Mouse (Mus musculus): ENCODE results near the gene Rtn3. TPM values are rescaled to one million over a fixed set of nuclear protein-coding genes. Genes with fewer than 3 reads are reported as not detected.
A peak's percentile ranks its signal among the peaks of the same experiment; 100 is the strongest.

Gene Rtn3
- polyA plus RNA-seq, 1 experiment from 2014 or later: 513 TPM

DNA sequence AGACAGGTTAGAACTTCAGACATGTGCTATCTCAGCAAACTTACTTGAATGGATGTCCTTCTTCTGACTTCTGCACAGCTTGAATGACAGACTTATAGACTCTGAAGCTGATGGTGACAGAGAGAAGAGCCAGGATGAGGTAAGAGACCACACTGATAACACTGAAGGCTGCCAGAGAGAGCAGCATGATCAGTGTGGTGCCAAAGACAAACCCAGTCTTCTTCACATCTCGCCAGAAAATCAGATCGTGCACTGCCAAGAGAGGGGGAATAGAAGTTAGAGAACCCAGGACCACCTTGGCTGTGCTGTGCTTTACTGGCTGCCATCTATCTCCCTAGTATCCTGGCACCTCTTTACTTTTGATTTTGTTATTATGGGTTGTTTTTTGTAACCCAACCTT, 48.2 kb downstream of the Rtn3 start:
- Histone ChIP-seq H3K9me3 (no peaks in the 10 kb centered on the region), H3K4me3 (no peak overlapping the region), H3K27ac (no peak overlapping the region), H3K36me3 (peaks cover 49% of the 10 kb centered on the region), H3K9ac (no peak overlapping the region), H3K4me2 (no peak overlapping the region), H3K4me1 (replicated peaks) (peaks cover 4% of the 10 kb centered on the region; the same call in 1 of the 2 replicates), H3K27me3 (no peaks in the 10 kb centered on the region)
- WGBS: 96% methylated on average over 2 of the region's 2 CpGs
- no peak for ATAC-seq (ENCODE audit: low FRiP score)

DNA sequence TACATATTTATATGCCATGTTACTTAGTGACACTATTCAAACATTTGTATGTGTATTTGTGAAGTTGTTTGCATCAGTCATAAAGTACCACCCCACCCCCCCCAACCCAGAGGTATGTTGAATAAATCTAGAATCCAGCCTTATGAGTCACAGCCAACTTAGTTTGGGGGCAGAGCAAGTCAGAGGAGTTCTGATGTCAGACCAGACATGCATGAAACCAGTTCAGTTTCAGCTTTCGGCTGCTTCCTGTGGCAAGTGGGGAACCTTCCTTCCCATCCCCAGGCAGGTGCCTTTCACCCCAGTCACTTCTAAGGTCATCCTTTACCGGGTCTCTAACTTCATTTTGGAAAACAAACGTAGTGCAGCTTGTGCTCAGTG, 57.7 kb downstream of the Rtn3 start:
- H3K4me2 ChIP-seq: no peak overlapping the region
- 48% methylated on average over 3 of the region's 3 CpGs for WGBS
- H3K27ac ChIP-seq: no peak overlapping the region
- peaks cover 77% of the 10 kb centered on the region for H3K36me3 ChIP-seq
- H3K4me3 ChIP-seq: no peak overlapping the region
- no peaks in the 10 kb centered on the region for H3K27me3 ChIP-seq
- ATAC-seq (ENCODE audit: low FRiP score): no peak
- peaks cover 52% of the 10 kb centered on the region for H3K4me1 ChIP-seq (replicated peaks)
- no peaks in the 10 kb centered on the region for H3K9me3 ChIP-seq
- H3K9ac ChIP-seq: no peak overlapping the region

DNA sequence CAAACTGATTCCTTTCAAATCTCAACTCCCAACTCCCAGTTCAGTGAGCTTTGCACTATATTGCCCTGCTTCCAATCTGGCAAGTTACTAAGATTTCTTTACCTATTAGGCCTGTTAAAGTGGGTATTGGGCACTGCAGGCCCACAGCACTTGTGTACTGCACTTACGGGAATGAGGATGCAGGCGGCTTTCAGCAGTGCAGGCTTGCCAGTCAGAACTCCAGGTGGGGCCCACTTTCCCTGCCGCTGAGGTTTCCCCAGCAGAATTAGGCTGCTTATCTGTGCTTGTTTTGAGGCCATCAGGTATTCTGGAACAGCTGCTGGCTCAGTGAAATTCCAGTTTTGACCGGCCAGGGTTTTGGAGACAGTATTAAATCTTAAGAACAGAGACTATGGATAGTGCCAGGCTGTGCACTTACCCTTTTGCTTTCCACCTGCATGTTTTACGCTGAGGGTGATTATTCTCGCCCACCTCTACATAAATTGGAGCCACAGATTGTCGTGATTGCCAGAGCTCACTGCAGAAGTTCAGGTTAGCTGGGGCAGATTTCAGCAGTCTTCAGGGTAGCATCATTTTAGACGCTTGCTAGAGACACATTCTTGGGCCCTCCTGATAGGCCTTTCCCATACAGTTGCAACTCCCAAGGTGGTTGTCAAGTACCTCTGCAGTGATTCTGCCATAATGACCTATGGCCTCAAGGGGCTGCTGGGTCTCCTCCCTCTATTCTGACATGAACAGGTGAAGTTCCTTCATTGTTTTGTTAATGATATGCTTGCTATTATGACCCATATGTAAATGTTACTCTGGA, 58.3 kb downstream of the Rtn3 start:
- peak overlapping the region; percentile 85 for H3K4me3 ChIP-seq
- no peak for ATAC-seq (ENCODE audit: low FRiP score)

DNA sequence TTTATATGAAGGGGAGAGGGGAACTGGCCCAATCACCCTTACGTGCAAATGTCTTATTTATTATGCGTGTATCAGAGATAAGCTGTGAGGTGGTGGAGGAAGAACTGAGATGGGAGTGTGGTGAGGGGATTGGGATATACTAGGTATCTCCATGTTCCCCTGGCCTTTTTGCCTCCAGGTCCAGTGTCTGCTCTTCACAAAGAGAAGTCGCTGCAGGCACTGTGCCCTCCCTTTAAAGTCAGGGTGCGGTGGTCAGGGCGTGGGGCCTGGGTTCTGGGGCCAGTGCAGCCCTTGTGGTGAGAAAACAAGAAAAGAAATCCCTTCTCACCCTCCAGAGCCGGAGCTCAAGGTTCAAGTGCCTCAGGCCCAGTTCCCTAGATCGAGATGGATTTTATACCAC, 59.0 kb downstream of the Rtn3 start:
- peak overlapping the region; percentile 99 for H3K27ac ChIP-seq
- peak overlapping the region; percentile 85 for H3K4me3 ChIP-seq
- WGBS: 50% methylated on average over 7 of the region's 7 CpGs
- no peaks in the 10 kb centered on the region for H3K27me3 ChIP-seq
- no peak for ATAC-seq (ENCODE audit: low FRiP score)
- H3K36me3 ChIP-seq: peaks cover 74% of the 10 kb centered on the region
- H3K9me3 ChIP-seq: no peaks in the 10 kb centered on the region
- peak overlapping the region; percentile 98 for H3K9ac ChIP-seq
- peaks cover 64% of the 10 kb centered on the region for H3K4me1 ChIP-seq (replicated peaks)
- H3K4me2 ChIP-seq: peak overlapping the region; percentile 85

More for the DNA sequence above, 58.3 kb downstream of the Rtn3 start:
- peaks cover 58% of the 10 kb centered on the region for H3K4me1 ChIP-seq (replicated peaks)
- no peaks in the 10 kb centered on the region for H3K27me3 ChIP-seq
- H3K9me3 ChIP-seq: no peaks in the 10 kb centered on the region
- H3K27ac ChIP-seq: peak overlapping the region; percentile 99
- peak overlapping the region; percentile 85 for H3K4me2 ChIP-seq
- H3K9ac ChIP-seq: peak overlapping the region; percentile 98
- H3K36me3 ChIP-seq: peaks cover 79% of the 10 kb centered on the region
- 65% methylated on average over 8 of the region's 8 CpGs for WGBS

DNA sequence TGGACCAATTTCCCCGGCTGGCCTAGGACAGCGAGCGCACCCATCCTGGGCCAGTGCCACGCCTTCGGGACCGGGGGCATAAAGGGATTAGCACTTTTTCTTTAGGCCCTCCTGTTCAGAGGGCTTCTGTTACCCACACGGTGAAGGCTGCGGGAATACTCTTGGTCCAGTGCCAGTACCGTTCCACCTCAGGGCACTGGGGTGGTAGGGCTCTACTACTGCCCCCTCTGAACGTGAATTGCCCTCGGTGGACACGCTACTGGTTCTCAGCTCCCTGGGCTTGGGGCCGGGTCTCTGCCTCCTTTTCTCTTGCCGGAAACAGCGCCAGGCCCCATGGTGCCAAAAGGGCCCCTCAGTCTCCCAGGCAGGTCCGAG, 59.4 kb downstream of the Rtn3 start:
- Histone ChIP-seq H3K4me1 (replicated peaks) (peaks cover 69% of the 10 kb centered on the region), H3K4me3 (peak overlapping the region; percentile 85), H3K27ac (peak overlapping the region; percentile 99), H3K27me3 (no peaks in the 10 kb centered on the region), H3K9ac (peak overlapping the region; percentile 98), H3K4me2 (peak overlapping the region; percentile 85), H3K36me3 (peaks cover 70% of the 10 kb centered on the region), H3K9me3 (no peaks in the 10 kb centered on the region)
- 19% methylated on average over 16 of the region's 16 CpGs for WGBS
- ATAC-seq (ENCODE audit: low FRiP score): no peak; the same call in none of the 2 replicates

DNA sequence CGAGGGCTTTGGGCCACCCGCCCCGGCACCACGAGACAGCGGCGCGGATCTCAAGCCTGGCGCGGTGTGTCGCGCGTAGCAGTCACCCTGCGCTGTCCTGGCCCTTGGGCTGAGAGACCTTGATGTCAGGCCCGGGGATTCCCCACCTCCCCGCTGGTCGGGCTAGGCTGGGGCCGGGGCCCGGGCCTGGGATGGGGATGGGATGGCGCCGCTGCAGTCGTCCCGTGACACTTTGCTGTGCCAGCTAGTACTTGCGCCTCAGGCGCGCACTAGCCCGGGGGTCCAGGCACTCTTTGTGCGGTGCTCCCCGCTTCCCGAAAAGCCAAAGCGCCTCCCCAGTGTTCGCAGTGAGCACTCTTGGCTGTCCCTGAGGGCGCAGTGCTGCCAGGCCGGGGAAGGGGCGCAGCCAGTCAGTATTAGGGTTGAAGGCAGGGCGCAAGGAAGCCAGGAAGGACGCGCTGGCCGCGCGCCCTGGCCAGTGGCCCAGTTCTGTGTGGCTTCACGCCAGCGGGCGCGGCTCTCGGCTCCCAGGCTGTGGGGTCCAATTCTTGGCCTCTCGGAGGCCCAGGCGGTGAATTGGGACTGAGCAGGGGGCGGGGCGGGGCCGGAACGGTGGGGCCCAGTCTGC, 59.9 kb downstream of the Rtn3 start:
- Histone ChIP-seq H3K36me3 (peaks cover 65% of the 10 kb centered on the region), H3K27ac (peak overlapping the region; percentile 99), H3K4me1 (replicated peaks) (peaks cover 70% of the 10 kb centered on the region), H3K4me3 (peak overlapping the region; percentile 85), H3K9ac (peak overlapping the region; percentile 98), H3K27me3 (no peaks in the 10 kb centered on the region), H3K4me2 (peak overlapping the region; percentile 85), H3K9me3 (no peaks in the 10 kb centered on the region)
- 9% methylated on average over 50 of the region's 51 CpGs for WGBS
- ATAC-seq (ENCODE audit: low FRiP score): peak; percentile 61

DNA sequence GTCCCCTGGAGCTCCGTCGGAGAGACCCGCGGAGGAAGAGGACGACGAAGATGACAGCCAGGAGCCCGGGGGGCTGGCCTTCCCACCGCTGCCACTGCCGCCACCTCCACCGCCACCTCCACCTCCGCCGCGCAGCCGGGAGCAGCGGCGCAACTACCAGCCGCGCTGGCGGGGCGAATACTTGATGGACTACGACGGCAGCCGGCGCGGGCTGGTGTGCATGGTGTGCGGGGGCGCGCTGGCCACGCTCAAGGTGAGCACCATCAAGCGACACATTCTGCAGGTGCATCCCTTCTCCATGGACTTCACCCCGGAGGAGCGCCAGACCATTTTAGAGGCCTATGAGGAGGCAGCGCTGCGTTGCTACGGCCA, 60.4 kb downstream of the Rtn3 start:
- Histone ChIP-seq H3K27me3 (no peaks in the 10 kb centered on the region), H3K4me1 (replicated peaks) (peaks cover 70% of the 10 kb centered on the region), H3K9me3 (no peaks in the 10 kb centered on the region), H3K4me3 (peak overlapping the region; percentile 85), H3K27ac (peak overlapping the region; percentile 99), H3K9ac (peak overlapping the region; percentile 98), H3K36me3 (peaks cover 60% of the 10 kb centered on the region), H3K4me2 (peak overlapping the region; percentile 85)
- 4% methylated on average over 35 of the region's 35 CpGs for WGBS
- no peak for ATAC-seq (ENCODE audit: low FRiP score)

DNA sequence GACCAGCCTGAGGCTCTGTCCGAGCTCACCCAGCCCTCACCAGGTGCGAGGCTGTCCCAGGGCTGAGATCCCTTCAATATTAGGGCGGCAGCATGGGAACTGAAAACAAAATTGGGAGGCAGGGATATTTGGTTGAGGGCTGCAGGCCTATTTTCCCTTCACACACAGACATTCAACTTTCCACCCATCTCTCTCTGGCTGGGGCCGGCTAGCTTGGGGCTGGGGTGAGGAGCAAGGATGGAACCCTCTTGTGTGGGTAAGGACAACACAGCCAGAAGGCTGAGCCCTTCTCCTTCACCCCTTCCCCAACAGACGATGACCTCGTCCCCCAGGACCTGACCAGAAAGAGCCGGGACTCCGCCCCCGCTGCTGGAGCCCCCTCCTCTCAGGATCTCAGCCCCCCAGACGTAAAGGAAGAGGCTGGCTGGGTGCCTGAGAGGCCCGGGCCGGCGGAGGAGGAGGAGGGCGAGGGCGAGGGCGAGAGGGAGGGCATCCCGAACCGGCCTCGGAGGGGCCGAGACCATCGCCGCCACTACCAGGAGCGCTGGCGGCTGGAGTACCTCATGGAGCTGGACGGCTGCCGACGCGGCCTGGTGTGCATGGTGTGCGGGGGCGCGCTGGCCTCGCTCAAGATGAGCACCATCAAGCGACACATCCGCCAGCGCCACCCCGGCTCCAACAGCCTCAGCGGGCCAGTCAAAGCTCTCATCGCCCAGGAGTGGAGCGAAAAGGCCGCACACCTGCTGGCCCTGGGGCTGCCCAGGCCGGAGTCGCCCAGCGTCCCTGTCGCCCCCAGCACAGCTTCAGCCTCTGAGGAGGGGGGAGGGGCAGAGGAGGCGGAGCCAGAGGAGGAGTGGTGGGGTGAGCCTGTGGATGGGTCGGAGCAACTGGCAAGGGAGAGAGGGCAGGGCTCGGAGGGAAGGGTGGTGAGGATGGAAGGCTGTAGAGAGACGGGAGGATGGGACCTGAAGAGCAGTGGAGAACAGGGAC, 61.2 kb downstream of the Rtn3 start:
- ATAC-seq (ENCODE audit: low FRiP score): peak; percentile 12
- peak overlapping the region; percentile 85 for H3K4me2 ChIP-seq
- H3K9me3 ChIP-seq: no peaks in the 10 kb centered on the region
- H3K36me3 ChIP-seq: peaks cover 53% of the 10 kb centered on the region
- WGBS: 5% methylated on average over 48 of the region's 48 CpGs
- H3K27ac ChIP-seq: peak overlapping the region; percentile 99
- H3K27me3 ChIP-seq: no peaks in the 10 kb centered on the region
- H3K9ac ChIP-seq: peak overlapping the region; percentile 98
- H3K4me1 ChIP-seq (replicated peaks): peaks cover 70% of the 10 kb centered on the region
- peak overlapping the region; percentile 85 for H3K4me3 ChIP-seq

DNA sequence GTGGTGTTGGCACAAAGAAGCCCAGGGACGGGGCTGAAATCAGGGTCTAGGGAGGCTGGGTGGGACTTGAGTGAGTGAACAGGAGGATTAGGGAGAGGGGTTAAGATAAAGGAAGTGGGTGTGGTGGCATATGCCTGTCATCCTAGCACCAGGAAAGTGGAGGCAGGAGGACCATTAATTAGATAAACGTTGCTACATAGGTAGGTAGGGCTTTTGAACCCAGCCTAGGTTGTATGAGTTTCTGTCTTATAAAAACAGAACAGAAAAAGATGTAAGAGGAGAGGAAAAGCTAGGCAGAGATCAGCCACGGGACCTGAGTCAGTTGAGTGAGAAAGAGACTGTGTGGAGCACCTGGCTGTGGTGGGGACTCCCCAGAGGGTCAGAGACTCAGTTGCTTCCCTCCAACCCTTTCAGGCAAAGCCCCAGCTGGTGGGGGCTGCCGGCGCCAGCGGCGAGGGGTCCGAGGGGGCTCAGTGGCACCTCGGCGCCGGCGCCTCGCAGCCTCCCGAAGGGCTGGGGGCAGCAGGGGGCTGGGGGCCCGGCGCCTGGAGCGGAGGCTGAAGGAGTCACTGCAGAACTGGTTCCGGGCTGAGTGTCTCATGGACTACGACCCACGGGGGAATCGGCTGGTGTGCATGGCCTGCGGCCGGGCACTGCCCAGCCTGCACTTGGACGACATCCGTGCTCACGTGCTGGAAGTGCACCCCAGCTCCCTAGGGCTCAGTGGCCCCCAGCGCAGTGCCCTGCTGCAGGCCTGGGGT, 62.1 kb downstream of the Rtn3 start:
- peak overlapping the region; percentile 85 for H3K4me3 ChIP-seq
- WGBS: 38% methylated on average over 27 of the region's 27 CpGs
- no peaks in the 10 kb centered on the region for H3K27me3 ChIP-seq
- peak overlapping the region; percentile 85 for H3K4me2 ChIP-seq
- peak overlapping the region; percentile 99 for H3K27ac ChIP-seq
- peaks cover 76% of the 10 kb centered on the region for H3K4me1 ChIP-seq (replicated peaks)
- no peak for ATAC-seq (ENCODE audit: low FRiP score)
- peaks cover 44% of the 10 kb centered on the region for H3K36me3 ChIP-seq
- peak overlapping the region; percentile 98 for H3K9ac ChIP-seq
- H3K9me3 ChIP-seq: no peaks in the 10 kb centered on the region

DNA sequence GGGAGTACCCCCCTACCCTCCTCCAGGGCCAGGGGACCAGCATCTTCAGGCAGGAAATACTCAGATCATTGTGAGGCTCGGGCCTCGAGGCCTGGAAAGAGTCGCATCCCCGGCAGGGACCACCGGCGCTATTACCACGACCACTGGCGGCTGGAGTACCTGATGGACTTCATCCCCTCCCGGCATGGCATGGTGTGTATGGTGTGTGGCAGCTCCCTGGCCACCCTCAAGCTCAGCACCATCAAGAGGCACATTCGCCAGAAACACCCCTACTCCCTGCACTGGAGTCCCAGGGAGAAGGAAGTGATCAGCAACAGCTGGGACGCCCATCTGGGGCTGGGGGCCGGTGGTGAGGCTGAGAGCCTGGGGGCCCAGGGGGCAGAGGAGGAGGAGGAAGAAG, 63.0 kb downstream of the Rtn3 start:
- peak overlapping the region; percentile 85 for H3K4me3 ChIP-seq
- 47% methylated on average over 12 of the region's 12 CpGs for WGBS
- no peak for ATAC-seq (ENCODE audit: low FRiP score)
- peaks cover 42% of the 10 kb centered on the region for H3K36me3 ChIP-seq
- H3K4me2 ChIP-seq: peak overlapping the region; percentile 85
- peak overlapping the region; percentile 98 for H3K9ac ChIP-seq
- H3K9me3 ChIP-seq: no peaks in the 10 kb centered on the region
- peaks cover 80% of the 10 kb centered on the region for H3K4me1 ChIP-seq (replicated peaks)
- H3K27me3 ChIP-seq: no peaks in the 10 kb centered on the region
- H3K27ac ChIP-seq: peak overlapping the region; percentile 99

DNA sequence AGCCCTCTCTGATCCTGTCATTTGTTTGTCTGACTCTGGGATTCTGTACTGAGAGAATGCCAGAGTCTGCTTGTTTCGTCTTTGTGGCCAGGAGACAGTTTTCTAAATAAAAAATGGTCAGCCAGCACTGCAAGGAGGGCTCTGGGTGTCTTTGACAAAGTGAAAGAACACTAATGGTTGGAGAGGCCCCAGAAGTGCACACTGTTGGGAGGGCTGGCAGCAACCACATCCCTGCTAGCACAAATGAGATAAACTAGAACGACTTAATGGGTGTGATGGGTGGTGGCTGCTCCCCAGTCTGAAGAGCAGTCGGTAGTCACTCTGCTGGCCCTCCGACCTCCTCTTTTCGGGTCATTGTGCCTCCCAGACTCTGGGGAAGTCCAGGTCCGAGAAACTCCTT, 63.9 kb downstream of the Rtn3 start:
- WGBS: 16% methylated on average over 6 of the region's 6 CpGs
- H3K9ac ChIP-seq: peak overlapping the region; percentile 98
- H3K36me3 ChIP-seq: peaks cover 34% of the 10 kb centered on the region
- H3K27ac ChIP-seq: peak overlapping the region; percentile 99
- no peaks in the 10 kb centered on the region for H3K27me3 ChIP-seq
- no peaks in the 10 kb centered on the region for H3K9me3 ChIP-seq
- H3K4me1 ChIP-seq (replicated peaks): peaks cover 70% of the 10 kb centered on the region
- peak overlapping the region; percentile 85 for H3K4me2 ChIP-seq
- no peak for ATAC-seq (ENCODE audit: low FRiP score)
- peak overlapping the region; percentile 85 for H3K4me3 ChIP-seq

Data from hindbrain, embryonic 13.5 days (tissue).